Mouse (Mus musculus) liver, embryonic 16.5 days (tissue): ENCODE data around the gene Rassf5. TPM values are rescaled to one million over a fixed set of nuclear protein-coding genes. Genes with fewer than 3 reads are reported as not detected.
A peak's percentile ranks its signal among the peaks of the same experiment; 100 is the strongest.
"Not testable (repeated sequence)": the region's sequence is repeated elsewhere in the genome, so short reads cannot be mapped to it uniquely, and the experiment has no call there.

Experiments used
- ATAC-seq: fragments of 200-750 bp; cut with Nextera tagmentation; 2 replicates; pipeline ENCODE4 v1.8.0; 2017; ENCODE audit warnings: low read depth, mild to moderate bottlenecking, moderate number of reproducible peaks, moderate library complexity
- H3K27ac ChIP-seq: fragments of 300-500 bp; sonication (generic); 2 replicates; pipeline ENCODE4 v1.5.1; 2014; ENCODE audit warnings: mild to moderate bottlenecking, low read length
- H3K27me3 ChIP-seq: fragments of 300-500 bp; sonication (generic); 2 replicates; pipeline ENCODE4 v1.6.1; 2014; ENCODE audit warnings: low read depth, low read length, mixed read lengths; ENCODE audit not compliant: control insufficient read depth, insufficient read depth
- H3K36me3 ChIP-seq: fragments of 300-500 bp; sonication (generic); 2 replicates; pipeline ENCODE4 v1.6.1; 2014; ENCODE audit warnings: mild to moderate bottlenecking; ENCODE audit not compliant: control insufficient read depth, insufficient read depth
- H3K4me1 ChIP-seq: fragments of 300-500 bp; sonication (generic); 2 replicates; pipeline ENCODE4 v1.6.1; 2014; ENCODE audit warnings: low read depth, low read length, mixed read lengths; ENCODE audit not compliant: control insufficient read depth
- H3K4me2 ChIP-seq: fragments of 300-500 bp; sonication (generic); 2 replicates; pipeline ENCODE4 v1.6.1; 2014; ENCODE audit warnings: low read depth, low read length, mixed read lengths
- H3K4me3 ChIP-seq: fragments of 300-500 bp; sonication (generic); 2 replicates; pipeline ENCODE4 v1.5.1; 2014; ENCODE audit warnings: low read depth, mild to moderate bottlenecking, low read length
- H3K9ac ChIP-seq: fragments of 300-500 bp; sonication (generic); 2 replicates; pipeline ENCODE4 v1.6.1; 2014; ENCODE audit warnings: low read depth, low read length
- H3K9me3 ChIP-seq: fragments of 300-500 bp; sonication (generic); replicated peaks from 2 replicates; pipeline ENCODE4 v1.6.1; 2016; ENCODE audit warnings: low read length; ENCODE audit not compliant: control insufficient read depth
- WGBS: fragments of 180-500 bp; shearing (Covaris S2); extraction: QIAGEN DNeasy Blood & Tissue Kit; methylation state at CpG from one replicate; pipeline ENCODE4 v1.1.7; 2014; ENCODE audit not compliant: insufficient replicate concordance; 5-methylcytosine and 5-hydroxymethylcytosine counted together
- polyA plus RNA-seq: library from polyadenylated mRNA; unstranded; fragments of >200 nt; fragmentation: Nextera tagmentation; extraction: Ambion mirVana; gene quantifications from 2 replicates; pipeline ENCODE4 v1.2.1, GENCODE M21; 2015

The Rassf5 gene
- polyA plus RNA-seq, 1 experiment from 2014 or later: 6.8 TPM

DNA sequence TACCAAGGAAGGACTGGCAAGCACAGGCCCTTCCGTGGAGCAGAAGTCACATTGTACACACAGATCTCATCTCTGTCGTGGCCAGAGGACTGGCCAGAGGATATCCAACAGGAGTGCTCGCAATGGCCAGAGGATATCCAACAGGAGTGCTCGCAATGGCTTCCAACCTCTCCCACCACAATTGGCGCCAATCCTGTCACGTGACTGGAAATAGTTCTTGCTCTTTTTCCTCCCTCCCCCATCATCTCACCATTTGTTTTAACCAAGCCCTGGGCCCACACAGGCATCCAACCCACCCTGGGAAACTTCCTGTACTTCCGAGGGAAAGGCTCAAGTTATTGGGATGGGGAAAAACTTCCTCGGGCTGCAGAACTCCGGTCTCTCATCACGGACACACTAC is 23.7 kb upstream of the Rassf5 start:
- Histone ChIP-seq H3K9me3 (no peaks in the 10 kb centered on the region), H3K27me3 (no peaks in the 10 kb centered on the region), H3K4me1 (no peaks in the 10 kb centered on the region), H3K9ac (no peak overlapping the region), H3K27ac (no peak overlapping the region), H3K4me3 (no peak overlapping the region), H3K4me2 (no peak overlapping the region), H3K36me3 (no peaks in the 10 kb centered on the region)
- WGBS: 71% methylated on average over 10 of the region's 10 CpGs
- no peak for ATAC-seq

DNA sequence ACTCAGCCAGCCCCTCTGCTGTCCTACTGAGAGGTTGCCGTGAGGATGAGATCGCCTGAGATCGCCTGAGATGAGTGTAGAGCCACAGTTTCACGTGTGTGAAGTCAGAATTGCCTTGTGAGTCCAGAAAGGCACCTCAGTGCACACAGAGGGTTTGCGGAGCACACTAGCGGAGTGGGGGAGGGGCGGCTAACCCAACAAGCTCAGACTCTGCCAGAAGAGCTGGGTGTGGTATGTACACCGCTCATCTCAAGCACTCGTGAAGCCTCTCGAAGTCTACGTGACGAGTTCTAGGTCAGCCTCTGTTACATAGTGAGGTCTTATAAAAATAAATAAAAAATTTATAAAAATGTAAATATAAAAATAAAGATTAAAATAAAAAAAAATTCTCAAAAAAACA is 18.8 kb upstream of the Rassf5 start:
- Histone ChIP-seq H3K4me2 (no peak overlapping the region), H3K4me3 (no peak overlapping the region), H3K27me3 (no peaks in the 10 kb centered on the region), H3K4me1 (no peaks in the 10 kb centered on the region), H3K36me3 (no peaks in the 10 kb centered on the region), H3K9ac (no peak overlapping the region), H3K9me3 (no peaks in the 10 kb centered on the region), H3K27ac (no peak overlapping the region)
- 64% methylated on average over 12 of the region's 12 CpGs for WGBS
- no peak for ATAC-seq

GRCm38 (mm10) chr1:131260309-131260656 is 15.2 kb upstream of the Rassf5 start:
- H3K4me1 ChIP-seq: no peaks in the 10 kb centered on the region
- no peak for ATAC-seq
- no peaks in the 10 kb centered on the region for H3K36me3 ChIP-seq
- H3K27me3 ChIP-seq: no peaks in the 10 kb centered on the region
- no peak overlapping the region for H3K4me2 ChIP-seq
- no peak overlapping the region for H3K4me3 ChIP-seq
- 30% methylated on average over 9 of the region's 10 CpGs for WGBS
- no peak overlapping the region for H3K9ac ChIP-seq
- no peak overlapping the region for H3K27ac ChIP-seq
- H3K9me3 ChIP-seq: no peaks in the 10 kb centered on the region

GRCm38 (mm10) chr1:131259632-131260308 is 14.7 kb upstream of the Rassf5 start:
- Histone ChIP-seq H3K27ac (no peak overlapping the region), H3K4me1 (no peaks in the 10 kb centered on the region), H3K4me3 (no peak overlapping the region), H3K9ac (no peak overlapping the region), H3K9me3 (no peaks in the 10 kb centered on the region), H3K36me3 (no peaks in the 10 kb centered on the region), H3K27me3 (no peaks in the 10 kb centered on the region), H3K4me2 (no peak overlapping the region)
- ATAC-seq: no peak
- 62% methylated on average over 10 of the region's 10 CpGs for WGBS

DNA sequence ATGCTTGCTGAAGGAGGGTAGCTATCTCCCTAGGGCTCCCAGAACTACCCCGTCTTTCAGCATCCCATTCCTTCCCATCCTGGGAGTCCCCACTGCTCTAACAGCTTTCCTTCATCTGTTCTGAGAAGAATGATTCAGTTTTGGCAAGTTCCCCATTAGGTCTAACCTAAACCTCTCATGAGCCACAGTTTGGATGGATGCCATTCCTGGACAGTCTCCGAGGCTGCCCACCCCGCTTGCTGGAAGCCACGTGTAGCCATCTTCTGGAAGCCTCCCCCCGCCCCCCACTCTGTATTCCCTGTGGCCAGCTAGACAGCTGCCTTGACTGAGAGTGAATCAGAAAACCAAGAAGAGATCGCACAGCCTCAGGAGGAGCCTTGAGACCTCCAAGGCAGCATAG is 12.2 kb upstream of the Rassf5 start:
- no peak for ATAC-seq
- Histone ChIP-seq H3K36me3 (no peaks in the 10 kb centered on the region), H3K27me3 (no peaks in the 10 kb centered on the region), H3K9me3 (no peaks in the 10 kb centered on the region), H3K4me2 (no peak overlapping the region), H3K4me1 (no peaks in the 10 kb centered on the region), H3K4me3 (no peak overlapping the region), H3K27ac (no peak overlapping the region), H3K9ac (no peak overlapping the region)
- 60% methylated on average over 6 of the region's 6 CpGs for WGBS

DNA sequence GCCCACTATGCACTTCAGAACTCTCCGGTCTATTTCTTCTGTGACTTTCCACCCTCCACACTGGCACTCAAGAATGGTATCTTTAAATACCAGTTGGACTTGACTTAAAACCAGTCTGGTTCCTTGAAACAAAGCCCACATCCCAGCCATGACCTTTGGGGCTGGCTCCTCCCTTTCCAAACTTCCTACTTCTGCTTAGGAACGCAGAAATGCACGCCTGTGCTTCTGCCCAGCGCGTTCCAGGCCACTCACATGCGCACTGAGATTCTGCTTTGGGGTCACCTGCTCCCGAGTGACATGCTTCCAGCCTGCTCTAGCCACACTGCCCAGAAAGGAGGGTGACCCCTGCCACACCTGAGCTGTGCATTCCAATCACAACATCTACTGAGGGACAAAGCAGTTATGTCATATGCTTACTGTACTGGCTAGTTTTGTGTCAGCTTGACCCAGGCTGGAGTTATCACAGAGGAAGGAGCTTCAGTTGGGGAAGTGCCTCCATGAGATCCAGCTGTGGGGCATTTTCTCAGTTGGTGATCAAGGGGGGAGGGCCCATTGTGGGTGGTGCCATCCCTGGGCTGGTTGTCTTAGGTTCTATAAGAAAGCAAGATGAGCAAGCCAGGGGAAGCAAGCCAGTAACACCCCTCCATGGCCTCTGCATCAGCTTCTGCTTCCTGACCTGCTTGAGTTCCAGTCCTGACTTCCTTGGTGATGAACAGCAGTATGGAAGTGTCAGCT is 7.6 kb upstream of the Rassf5 start:
- ATAC-seq, H3K27ac ChIP-seq, H3K9ac ChIP-seq, H3K4me1 ChIP-seq, H3K36me3 ChIP-seq, H3K4me3 ChIP-seq, H3K4me2 ChIP-seq, H3K9me3 ChIP-seq, H3K27me3 ChIP-seq: not testable (repeated sequence)
- 43% methylated on average over 7 of the region's 7 CpGs for WGBS

DNA sequence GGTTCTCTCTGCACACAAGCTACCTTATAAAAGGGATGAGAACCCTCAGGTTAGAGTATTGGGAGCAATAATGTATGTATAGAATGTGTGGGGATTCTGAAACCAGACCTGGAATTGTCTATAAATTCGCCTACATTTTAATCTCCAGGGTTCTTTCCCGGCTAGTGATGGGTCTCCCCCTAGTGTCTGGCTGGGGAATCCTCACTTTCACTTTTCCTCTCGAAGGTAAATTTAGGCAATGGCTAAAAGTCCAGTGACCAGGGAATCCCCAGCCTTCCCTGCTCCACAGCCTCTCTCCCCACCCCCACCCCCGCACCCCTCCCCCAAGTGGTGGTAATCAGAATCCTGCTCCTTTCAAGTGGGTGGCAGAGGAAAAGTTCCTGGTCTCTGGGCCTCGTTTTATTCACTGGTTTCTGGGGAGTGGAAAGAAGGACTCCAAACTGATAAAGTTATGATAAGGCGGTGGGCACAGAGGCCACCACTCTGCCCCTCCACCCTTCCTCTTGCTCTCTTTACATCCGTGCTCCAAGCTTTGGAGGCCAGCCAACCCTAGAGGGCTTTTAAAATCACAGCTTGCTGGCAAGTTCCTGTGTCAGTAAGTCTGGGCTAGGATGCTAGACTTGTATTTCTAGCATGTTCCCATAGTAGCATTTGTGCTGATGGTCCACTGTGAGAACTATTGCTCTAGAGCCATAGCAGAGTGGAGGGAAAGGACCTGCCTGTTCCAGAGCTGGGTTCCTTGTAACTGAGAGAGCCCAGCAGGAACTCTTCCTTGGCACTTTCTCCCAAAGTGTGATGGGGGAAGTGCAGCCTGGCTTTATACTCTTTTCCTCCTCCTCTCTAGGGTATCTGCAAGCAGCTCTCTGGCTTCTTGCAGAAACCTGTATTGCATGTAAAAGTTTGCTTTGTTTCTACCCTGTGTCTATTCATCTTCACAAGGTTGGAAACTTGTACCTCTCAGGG is 1.7 kb upstream of the Rassf5 start:
- no peaks in the 10 kb centered on the region for H3K9me3 ChIP-seq
- H3K27ac ChIP-seq: no peak overlapping the region
- no peaks in the 10 kb centered on the region for H3K36me3 ChIP-seq
- H3K9ac ChIP-seq: no peak overlapping the region
- H3K27me3 ChIP-seq: peaks cover 41% of the 10 kb centered on the region
- peaks cover 16% of the 10 kb centered on the region for H3K4me1 ChIP-seq
- H3K4me3 ChIP-seq: peak overlapping the region; percentile 21; the same call in 1 of the 2 replicates
- H3K4me2 ChIP-seq: peak overlapping the region; percentile 73
- 3% methylated on average over 7 of the region's 7 CpGs for WGBS
- ATAC-seq: no peak

GRCm38 (mm10) chr1:131245926-131246325 is 868 bp upstream of the Rassf5 start:
- Histone ChIP-seq H3K9ac (no peak overlapping the region), H3K4me1 (peaks cover 16% of the 10 kb centered on the region), H3K9me3 (no peaks in the 10 kb centered on the region), H3K4me3 (peak overlapping the region; percentile 64), H3K4me2 (peak overlapping the region; percentile 73), H3K27ac (no peak overlapping the region), H3K36me3 (no peaks in the 10 kb centered on the region), H3K27me3 (peaks cover 42% of the 10 kb centered on the region)
- ATAC-seq: no peak
- WGBS: 2% methylated on average over 9 of the region's 9 CpGs
